8 mouse cellular contexts compared by ENCODE assay signal in genomic region chr13:43865036-43865435, GRCm38 (mm10).
A peak's percentile ranks its signal among the peaks of the same experiment; 100 is the strongest.
DNase-seq lines count a peak whose midpoint lies in the region; ATAC-seq and TF ChIP-seq lines count a peak whose summit lies in the region.

No protein-coding gene starts in this region.

- TF ChIP-seq CTCF in layer of hippocampus, adult 2 months (conservative IDR thresholded peaks at IDR 0.05) = no peak

- H3K9ac ChIP-seq in intestine, embryonic 14.5 days (ENCODE audit: low read length) = peak overlapping the region; percentile 18; the same call in 1 of the 2 replicates
- no peak overlapping the region for H3K9ac ChIP-seq in liver, embryonic 15.5 days

- no peaks in the 10 kb centered on the region for H3K36me3 ChIP-seq in intestine, embryonic 14.5 days (ENCODE audit: control insufficient read depth, insufficient read depth, low read length)
- H3K36me3 ChIP-seq in liver, embryonic 15.5 days (replicated peaks) = no peaks in the 10 kb centered on the region

- H3K4me3 ChIP-seq in layer of hippocampus, adult 2 months = peak overlapping the region; percentile 54
- H3K4me3 ChIP-seq in intestine, embryonic 14.5 days (ENCODE audit: low read depth, low read length) = peak overlapping the region; percentile 20
- H3K4me3 ChIP-seq in liver, embryonic 15.5 days (replicated peaks) = peak overlapping the region; percentile 39

- H3K27ac ChIP-seq in layer of hippocampus, adult 2 months = peak overlapping the region; percentile 21; the same call in 1 of the 2 replicates
- peak overlapping the region; percentile 76 for H3K27ac ChIP-seq in intestine, embryonic 14.5 days (ENCODE audit: low read depth)
- H3K27ac ChIP-seq in liver, embryonic 15.5 days (replicated peaks) = no peak overlapping the region

- no peaks in the 10 kb centered on the region for H3K9me3 ChIP-seq in intestine, embryonic 14.5 days (ENCODE audit: control insufficient read depth, low read length)
- no peaks in the 10 kb centered on the region for H3K9me3 ChIP-seq in liver, embryonic 15.5 days (replicated peaks)

- peak; percentile 4; the same call in 1 of the 2 replicates for ATAC-seq in intestine, embryonic 14.5 days (replicated peaks; ENCODE audit: low FRiP score, low TSS enrichment, low read depth)
- no peak for ATAC-seq in liver, embryonic 15.5 days (ENCODE audit: insufficient read depth)
- ATAC-seq in megakaryocyte-erythroid progenitor cell, adult 5-6 weeks (replicated peaks; ENCODE audit: low FRiP score, low TSS enrichment, poor library complexity, severe bottlenecking) = no peak

- H3K4me2 ChIP-seq in intestine, embryonic 14.5 days (ENCODE audit: low read length) = peak overlapping the region; percentile 45
- H3K4me2 ChIP-seq in liver, embryonic 15.5 days = peak overlapping the region; percentile 65

- peaks cover 19% of the 10 kb centered on the region for H3K4me1 ChIP-seq in intestine, embryonic 14.5 days (replicated peaks; ENCODE audit: control insufficient read depth, insufficient read depth, low read length)
- H3K4me1 ChIP-seq in liver, embryonic 15.5 days (replicated peaks) = peaks cover 13% of the 10 kb centered on the region; the same call in 1 of the 2 replicates

- DNase-seq in layer of hippocampus, adult 2 months (ENCODE audit: low spot score in 2 of 2) = peak in 1 of 2 experiments; percentile 12
- no peak for DNase-seq in layer of hippocampus, adult 18-20 months (ENCODE audit: low spot score in 2 of 2)
- DNase-seq in adrenal gland, postnatal 36 days = peak; percentile 9 to 49
- peak; percentile 52 for DNase-seq in gastrocnemius, postnatal 10 days
- no peak for DNase-seq in intestine, embryonic 14.5 days (ENCODE audit: low spot score)
- peak; percentile 85 for DNase-seq in retina, postnatal 1 day

- H3K27me3 ChIP-seq in intestine, embryonic 14.5 days (replicated peaks; ENCODE audit: control insufficient read depth, insufficient read depth, low read length) = no peaks in the 10 kb centered on the region
- H3K27me3 ChIP-seq in liver, embryonic 15.5 days = no peaks in the 10 kb centered on the region

- 3% methylated on average over 20 of the region's 20 CpGs for WGBS in intestine, embryonic 14.5 days
- 13% methylated on average over 20 of the region's 20 CpGs for WGBS in liver, embryonic 15.5 days (ENCODE audit: insufficient replicate concordance)

Comparison
In these comparisons a context has a peak if more than half of its experiments do, and no peak if none do; other contexts are left out.
1. DNase-seq: peak in adrenal gland, postnatal 36 days (2 of 2), gastrocnemius, postnatal 10 days (single experiment) and retina, postnatal 1 day (single experiment); none in layer of hippocampus, adult 18-20 months (0 of 2) and intestine, embryonic 14.5 days (single experiment).
2. Peak in every context shown above with its lines, with median percentiles within 50 percentile points of each other: H3K4me3 ChIP-seq.